ENCODE assay signal across 8 mouse cellular contexts in the genomic region with DNA sequence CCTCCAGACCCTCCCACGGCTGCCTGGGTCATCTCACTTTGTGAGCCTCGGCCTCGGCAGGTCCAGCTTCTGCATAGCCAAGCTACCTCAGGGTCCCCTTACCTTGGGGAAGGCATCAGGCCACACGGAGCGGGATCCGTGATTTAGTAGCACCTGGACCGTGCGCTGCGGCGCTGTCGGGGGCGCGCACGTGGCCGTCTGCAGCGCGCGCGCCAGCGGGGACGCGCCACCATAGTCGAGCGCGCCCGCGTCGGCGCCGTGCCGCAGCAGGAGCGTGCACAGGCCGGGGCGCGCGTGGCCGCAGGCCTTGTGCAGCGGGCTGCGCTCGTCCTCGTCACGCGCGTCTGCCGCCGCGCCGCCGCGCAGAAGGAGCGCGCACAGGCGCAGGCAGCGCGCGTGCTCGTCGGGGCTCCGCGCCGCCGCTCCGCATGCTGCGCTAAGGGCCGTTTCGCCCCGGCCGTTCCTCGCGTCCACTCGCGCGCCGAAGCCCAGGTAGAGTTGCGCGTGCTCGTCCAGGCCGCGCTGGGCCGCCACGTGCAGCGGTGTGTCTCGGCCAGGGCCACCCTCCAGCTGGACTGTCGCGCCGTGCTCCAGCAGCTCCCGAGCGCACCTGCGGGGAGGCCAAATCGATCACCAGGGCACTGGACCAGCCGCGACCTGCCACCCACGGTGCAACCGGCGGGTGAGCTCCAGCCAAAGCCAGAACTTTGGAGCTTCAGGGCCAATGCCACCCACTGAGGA. TPM values are rescaled to one million over a fixed set of nuclear protein-coding genes. Genes with fewer than 3 reads are reported as not detected.
DNase-seq lines count a peak whose midpoint lies in the region; ATAC-seq and TF ChIP-seq lines count a peak whose summit lies in the region.

No protein-coding gene starts in this region.

- under 1% methylated on average over 95 of the region's 95 CpGs for WGBS in kidney, embryonic 15.5 days
- WGBS in forebrain, postnatal 0 days = under 1% methylated on average over 90 of the region's 95 CpGs
- WGBS in midbrain, embryonic 10.5 days = under 1% methylated on average over 95 of the region's 95 CpGs
- WGBS in stomach, embryonic 16.5 days = under 1% methylated on average over 71 of the region's 95 CpGs

- peak overlapping the region; percentile 93 for H3K4me2 ChIP-seq in kidney, embryonic 15.5 days
- H3K4me2 ChIP-seq in forebrain, postnatal 0 days (ENCODE audit: low read depth) = peak overlapping the region; percentile 86
- peak overlapping the region; percentile 96 for H3K4me2 ChIP-seq in stomach, embryonic 16.5 days (ENCODE audit: low read depth, low read length)

- no peak overlapping the region for H3K27ac ChIP-seq in kidney, embryonic 15.5 days
- peak overlapping the region; percentile 72 for H3K27ac ChIP-seq in forebrain, postnatal 0 days (ENCODE audit: low read depth, low read length)
- peak overlapping the region; percentile 72 for H3K27ac ChIP-seq in midbrain, embryonic 10.5 days (replicated peaks)
- no peak overlapping the region for H3K27ac ChIP-seq in stomach, embryonic 16.5 days (ENCODE audit: low read length)

- ATAC-seq in kidney, embryonic 15.5 days (replicated peaks; ENCODE audit: low FRiP score) = no peak
- peak; percentile 89 for ATAC-seq in forebrain, postnatal 0 days
- peak; percentile 33; the same call in 1 of the 2 replicates for ATAC-seq in stomach, embryonic 16.5 days (ENCODE audit: insufficient read depth, low FRiP score)

- peaks cover 95% of the 10 kb centered on the region for H3K27me3 ChIP-seq in kidney, embryonic 15.5 days
- H3K27me3 ChIP-seq in forebrain, postnatal 0 days (ENCODE audit: insufficient read depth, low read length) = peaks cover 37% of the 10 kb centered on the region
- peaks cover 97% of the 10 kb centered on the region for H3K27me3 ChIP-seq in midbrain, embryonic 10.5 days (ENCODE audit: low read depth, poor library complexity, severe bottlenecking)
- H3K27me3 ChIP-seq in stomach, embryonic 16.5 days (ENCODE audit: control insufficient read depth, insufficient read depth, low read length) = peaks cover 37% of the 10 kb centered on the region

- H3K36me3 ChIP-seq in kidney, embryonic 15.5 days = no peaks in the 10 kb centered on the region
- H3K36me3 ChIP-seq in forebrain, postnatal 0 days (ENCODE audit: insufficient read depth) = no peaks in the 10 kb centered on the region
- no peaks in the 10 kb centered on the region for H3K36me3 ChIP-seq in midbrain, embryonic 10.5 days
- no peaks in the 10 kb centered on the region for H3K36me3 ChIP-seq in stomach, embryonic 16.5 days (ENCODE audit: control insufficient read depth, insufficient read depth, low read length)

- H3K4me3 ChIP-seq in kidney, embryonic 15.5 days (replicated peaks) = peak overlapping the region; percentile 62
- H3K4me3 ChIP-seq in forebrain, postnatal 0 days (ENCODE audit: low read depth, low read length) = peak overlapping the region; percentile 58
- peak overlapping the region; percentile 73 for H3K4me3 ChIP-seq in midbrain, embryonic 10.5 days
- peak overlapping the region; percentile 56 for H3K4me3 ChIP-seq in stomach, embryonic 16.5 days (replicated peaks; ENCODE audit: low read length)

- no peak for TF ChIP-seq CTCF in forebrain, postnatal 0 days (IDR thresholded peaks at IDR 0.05; ENCODE audit: low read depth)

- H3K4me1 ChIP-seq in kidney, embryonic 15.5 days = peaks cover 16% of the 10 kb centered on the region
- peaks cover 6% of the 10 kb centered on the region for H3K4me1 ChIP-seq in forebrain, postnatal 0 days (ENCODE audit: insufficient read depth)
- H3K4me1 ChIP-seq in midbrain, embryonic 10.5 days = peaks cover 34% of the 10 kb centered on the region
- H3K4me1 ChIP-seq in stomach, embryonic 16.5 days (ENCODE audit: control insufficient read depth, insufficient read depth, low read length) = peaks cover 3% of the 10 kb centered on the region; the same call in 1 of the 2 replicates

- no peaks in the 10 kb centered on the region for H3K9me3 ChIP-seq in kidney, embryonic 15.5 days (replicated peaks)
- no peaks in the 10 kb centered on the region for H3K9me3 ChIP-seq in forebrain, postnatal 0 days (ENCODE audit: low read length)
- no peaks in the 10 kb centered on the region for H3K9me3 ChIP-seq in midbrain, embryonic 10.5 days (replicated peaks)
- no peaks in the 10 kb centered on the region for H3K9me3 ChIP-seq in stomach, embryonic 16.5 days (replicated peaks; ENCODE audit: control insufficient read depth, low read length)

- DNase-seq in kidney, adult 8-10 months = no peak
- DNase-seq in cerebellum, adult 11 months = peak; percentile 57
- peak; percentile 91 for DNase-seq in forebrain, postnatal 0 days
- DNase-seq in layer of hippocampus, adult 18-20 months (ENCODE audit: low spot score in 2 of 2) = peak; percentile 39 to 61
- DNase-seq in midbrain, embryonic 10.5 days (ENCODE audit: low spot score) = peak; percentile 38
- DNase-seq in urinary bladder, postnatal 14 days (ENCODE audit: low spot score) = no peak

- peak overlapping the region; percentile 37 for H3K9ac ChIP-seq in kidney, embryonic 15.5 days
- H3K9ac ChIP-seq in forebrain, postnatal 0 days = peak overlapping the region; percentile 78
- peak overlapping the region; percentile 64 for H3K9ac ChIP-seq in stomach, embryonic 16.5 days (ENCODE audit: low read length)

RNA-seq across cellular contexts. Expression of gene Gbx2, which starts 37.3 kb away (rescaled TPM):
- 0.10 TPM in 1 of 2 replicates, not detected in the other for polyA plus RNA-seq in kidney, embryonic 15.5 days (2015; fragmentation: Nextera tagmentation; extraction: Ambion mirVana)
- 9.2 and 14.4 TPM in 2 replicates for total RNA-seq in forebrain, postnatal 0 days (2014; rRNA removed)
- polyA plus RNA-seq in forebrain, postnatal 0 days (2015; fragmentation: Nextera tagmentation; extraction: Ambion mirVana) = 9.1 and 21.2 TPM in 2 replicates
- under 1 TPM; 0.27 to 0.46 TPM for total RNA-seq in layer of hippocampus, adult 18-20 months (2021)
- polyA plus RNA-seq in midbrain, embryonic 10.5 days (2016; fragmentation: Nextera tagmentation; extraction: Ambion mirVana) = 3.6 and 4.6 TPM in 2 replicates
- not detected in 2 replicates for polyA plus RNA-seq in stomach, embryonic 16.5 days (2015; fragmentation: Nextera tagmentation; extraction: Ambion mirVana)

RNA-seq across cellular contexts. Expression of gene Asb18, which starts 46.2 kb away (rescaled TPM):
- polyA plus RNA-seq in kidney, embryonic 15.5 days (2015; fragmentation: Nextera tagmentation; extraction: Ambion mirVana) = 0.04 and 0.09 TPM in 2 replicates
- total RNA-seq in forebrain, postnatal 0 days (2014; rRNA removed) = 0.54 and 1.4 TPM in 2 replicates
- 0.13 and 0.33 TPM in 2 replicates for polyA plus RNA-seq in forebrain, postnatal 0 days (2015; fragmentation: Nextera tagmentation; extraction: Ambion mirVana)
- total RNA-seq in layer of hippocampus, adult 18-20 months (2021) = 1 to 10 TPM; 2.3 TPM
- polyA plus RNA-seq in midbrain, embryonic 10.5 days (2016; fragmentation: Nextera tagmentation; extraction: Ambion mirVana) = 0.09 TPM in 1 of 2 replicates, not detected in the other
- 0.06 TPM in 1 of 2 replicates, not detected in the other for polyA plus RNA-seq in stomach, embryonic 16.5 days (2015; fragmentation: Nextera tagmentation; extraction: Ambion mirVana)

Comparison
In these comparisons a context has a peak if more than half of its experiments do, and no peak if none do; other contexts are left out.
1. H3K27ac ChIP-seq: peak in forebrain, postnatal 0 days (single experiment) and midbrain, embryonic 10.5 days (single experiment); none in kidney, embryonic 15.5 days (single experiment) and stomach, embryonic 16.5 days (single experiment).
2. DNase-seq: peak in cerebellum, adult 11 months (single experiment), forebrain, postnatal 0 days (single experiment), layer of hippocampus, adult 18-20 months (2 of 2) and midbrain, embryonic 10.5 days (single experiment); none in kidney, adult 8-10 months (0 of 2) and urinary bladder, postnatal 14 days (single experiment).
3. Peak in every context shown above with its lines, with median percentiles within 50 percentile points of each other: H3K4me2 ChIP-seq, H3K4me3 ChIP-seq and H3K9ac ChIP-seq.